Mouse (Mus musculus) heart, postnatal 0 days (tissue): Measurements from ENCODE around the gene Tex14. TPM values are rescaled to one million over a fixed set of nuclear protein-coding genes. Genes with fewer than 3 reads are reported as not detected.
"Not testable (repeated sequence)": the region's sequence is repeated elsewhere in the genome, so short reads cannot be mapped to it uniquely, and the experiment has no call there.

ENCODE experiments used
- ATAC-seq: fragments of 200-750 bp; cut with Nextera tagmentation; 2 replicates; pipeline ENCODE4 v1.8.0; 2017; ENCODE audit warnings: low read depth, moderate number of reproducible peaks, moderate library complexity; ENCODE audit not compliant: insufficient read depth
- DNase-seq: peaks from one replicate; pipeline ENCODE4 v3.0.0-alpha.2; 2016; ENCODE audit warnings: low spot score
- H3K27ac ChIP-seq: fragments of 300-500 bp; sonication (generic); 2 replicates; pipeline ENCODE4 v1.5.1; 2014; ENCODE audit warnings: low read depth, mild to moderate bottlenecking
- H3K27me3 ChIP-seq: fragments of 300-500 bp; sonication (generic); 2 replicates; pipeline ENCODE4 v1.6.1; 2014; ENCODE audit warnings: low read length, mixed read lengths; ENCODE audit not compliant: control insufficient read depth, insufficient read depth
- H3K36me3 ChIP-seq: fragments of 300-500 bp; sonication (generic); replicated peaks from 2 replicates; pipeline ENCODE4 v1.6.1; 2014; ENCODE audit warnings: low read length, mixed read lengths; ENCODE audit not compliant: control insufficient read depth, insufficient read depth
- H3K4me1 ChIP-seq: fragments of 300-500 bp; sonication (generic); 2 replicates; pipeline ENCODE4 v1.6.1; 2014; ENCODE audit warnings: antibody characterized with exemption; ENCODE audit not compliant: control insufficient read depth, insufficient read depth
- H3K4me2 ChIP-seq: fragments of 300-500 bp; sonication (generic); 2 replicates; pipeline ENCODE4 v1.6.1; 2014; ENCODE audit warnings: low read depth, mild to moderate bottlenecking, low read length, moderate library complexity
- H3K4me3 ChIP-seq: fragments of 300-500 bp; sonication (generic); 2 replicates; pipeline ENCODE4 v1.5.1; 2014; ENCODE audit warnings: low read depth, low read length
- H3K9ac ChIP-seq: fragments of 300-500 bp; sonication (generic); replicated peaks from 2 replicates; pipeline ENCODE4 v1.6.1; 2014; ENCODE audit warnings: low read depth, low read length, mixed read lengths
- H3K9me3 ChIP-seq: fragments of 300-500 bp; sonication (generic); replicated peaks from 2 replicates; pipeline ENCODE4 v1.6.1; 2016; ENCODE audit warnings: low read length; ENCODE audit not compliant: control insufficient read depth
- CTCF ChIP-seq: IDR thresholded peaks from 2 replicates; pipeline ENCODE4 v1.5.1; 2016; ENCODE audit warnings: antibody characterized with exemption, control low read depth, low read depth
- EP300 ChIP-seq: IDR thresholded peaks from 2 replicates; pipeline ENCODE4 v1.6.1; 2016; ENCODE audit warnings: antibody characterized with exemption, low read depth
- WGBS: fragments of 180-500 bp; shearing (Covaris S2); extraction: QIAGEN DNeasy Blood & Tissue Kit; methylation state at CpG from one replicate; pipeline ENCODE4 v1.1.7; 2014; 5-methylcytosine and 5-hydroxymethylcytosine counted together
- polyA plus RNA-seq: library from polyadenylated mRNA; unstranded; fragments of >200 nt; fragmentation: Nextera tagmentation; extraction: Ambion mirVana; gene quantifications from 2 replicates; pipeline ENCODE4 v1.2.1, GENCODE M21; 2015
- total RNA-seq: library from RNA; depleted of rRNA; stranded (reverse); fragments of >200 nt; gene quantifications from 2 replicates; pipeline ENCODE4 v1.2.3, GENCODE M21; 2014; ENCODE audit warnings: low replicate concordance

Tex14 gene
- total and polyA plus RNA-seq, 2 experiments from 2014 or later = 0.22 to 0.46 TPM

GRCm38 (mm10) chr11:87449200-87449547 lies 44.3 kb downstream of the Tex14 start:
- TF ChIP-seq EP300 = no peak
- no peak for TF ChIP-seq CTCF
- Histone ChIP-seq H3K9ac (no peak overlapping the region), H3K4me2 (no peak overlapping the region), H3K9me3 (no peaks in the 10 kb centered on the region), H3K36me3 (no peaks in the 10 kb centered on the region), H3K4me1 (peaks cover 3% of the 10 kb centered on the region; the same call in 1 of the 2 replicates), H3K27ac (peak overlapping the region; percentile 51), H3K27me3 (no peaks in the 10 kb centered on the region), H3K4me3 (no peak overlapping the region)
- WGBS = 11% methylated on average over 3 of the region's 3 CpGs
- no peak for DNase-seq
- no peak for ATAC-seq

GRCm38 (mm10) chr11:87449847-87450246 lies 45.0 kb downstream of the Tex14 start:
- H3K4me2 ChIP-seq, DNase-seq, H3K9ac ChIP-seq, ATAC-seq, H3K9me3 ChIP-seq, H3K36me3 ChIP-seq, H3K4me3 ChIP-seq, H3K27me3 ChIP-seq, H3K4me1 ChIP-seq, H3K27ac ChIP-seq: not testable (repeated sequence)
- 47% methylated on average over 5 of the region's 5 CpGs for WGBS

- not testable (repeated sequence) for H3K4me3 ChIP-seq, DNase-seq, H3K27me3 ChIP-seq, H3K27ac ChIP-seq, H3K4me1 ChIP-seq, H3K4me2 ChIP-seq, H3K9me3 ChIP-seq, H3K9ac ChIP-seq, ATAC-seq, H3K36me3 ChIP-seq
- 77% methylated on average over 5 of the region's 8 CpGs for WGBS
Measured at GRCm38 (mm10) chr11:87452779-87453178, 47.9 kb downstream of the Tex14 start.

- H3K4me2 ChIP-seq = no peak overlapping the region
- H3K27me3 ChIP-seq = no peaks in the 10 kb centered on the region
- H3K4me3 ChIP-seq = no peak overlapping the region
- H3K9me3 ChIP-seq = no peaks in the 10 kb centered on the region
- ATAC-seq = no peak
- no peaks in the 10 kb centered on the region for H3K4me1 ChIP-seq
- no peak overlapping the region for H3K27ac ChIP-seq
- TF ChIP-seq CTCF = no peak
- no peak for TF ChIP-seq EP300
- H3K9ac ChIP-seq = no peak overlapping the region
- WGBS = 17% methylated on average over 13 of the region's 13 CpGs
- no peak for DNase-seq
- no peaks in the 10 kb centered on the region for H3K36me3 ChIP-seq
Measured at GRCm38 (mm10) chr11:87453216-87454034, 48.6 kb downstream of the Tex14 start.

- TF ChIP-seq EP300 (no peak), CTCF (no peak)
- WGBS = 87% methylated on average over 2 of the region's 2 CpGs
- Histone ChIP-seq H3K4me3 (no peak overlapping the region), H3K4me1 (no peaks in the 10 kb centered on the region), H3K27me3 (no peaks in the 10 kb centered on the region), H3K9ac (no peak overlapping the region), H3K27ac (no peak overlapping the region), H3K36me3 (no peaks in the 10 kb centered on the region), H3K9me3 (no peaks in the 10 kb centered on the region), H3K4me2 (no peak overlapping the region)
- no peak for DNase-seq
- no peak for ATAC-seq
Measured at GRCm38 (mm10) chr11:87454035-87454690, 49.3 kb downstream of the Tex14 start.

- H3K4me2 ChIP-seq = no peak overlapping the region
- no peak overlapping the region for H3K9ac ChIP-seq
- DNase-seq (no peak), ATAC-seq (no peak)
- TF ChIP-seq CTCF (no peak), EP300 (no peak)
- H3K4me3 ChIP-seq = no peak overlapping the region
- H3K4me1 ChIP-seq = no peaks in the 10 kb centered on the region
- no peaks in the 10 kb centered on the region for H3K27me3 ChIP-seq
- no peaks in the 10 kb centered on the region for H3K36me3 ChIP-seq
- no peak overlapping the region for H3K27ac ChIP-seq
- H3K9me3 ChIP-seq = no peaks in the 10 kb centered on the region
- 92% methylated on average over 5 of the region's 5 CpGs for WGBS
Measured at GRCm38 (mm10) chr11:87455573-87455972, 50.7 kb downstream of the Tex14 start.
